20 mouse cellular contexts compared by ENCODE assay signal in the genomic region with DNA sequence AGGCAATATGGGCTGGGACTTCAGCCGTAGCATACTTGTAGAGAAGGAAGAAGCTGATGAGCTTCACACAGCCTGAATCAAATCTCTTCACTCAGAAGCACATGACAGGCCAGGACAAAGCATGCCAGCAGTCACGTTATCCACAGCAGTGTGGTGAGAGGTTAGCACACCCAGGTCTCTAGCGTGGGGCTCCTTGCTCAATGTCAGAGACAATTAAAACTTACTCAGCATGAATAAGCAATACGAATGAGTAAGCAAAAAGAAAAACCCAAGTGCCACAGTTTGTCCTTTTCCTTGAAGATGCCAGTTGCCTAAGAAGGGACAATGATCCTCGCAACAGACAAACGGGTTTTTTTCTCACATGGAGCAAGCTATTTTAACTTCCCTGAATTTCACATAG.
DNase-seq lines count a peak whose midpoint lies in the region; ATAC-seq and TF ChIP-seq lines count a peak whose summit lies in the region.
"Had no signal": no experiment of that assay in that cellular context is flagged by ENCODE, and none has a peak within 500 bp of the region (broad histone marks: within the 10 kb centered on the region; RNA-seq: fewer than 3 reads in every experiment).

No protein-coding gene starts in this region.

- H3K4me1 ChIP-seq in heart, embryonic 14.5 days (ENCODE audit: control insufficient read depth in 2 of 2, insufficient read depth in 2 of 2, low read length in 2 of 2): peaks cover 20 to 27% of the 10 kb centered on the region in 2 experiments
- H3K4me1 ChIP-seq: embryonic facial prominence, embryonic 12.5 days; forebrain, embryonic 15.5 days had no signal

- H3K36me3 ChIP-seq in heart, embryonic 14.5 days (ENCODE audit: control insufficient read depth, insufficient read depth, low read length): no peaks in the 10 kb centered on the region
- no peaks in the 10 kb centered on the region for H3K36me3 ChIP-seq in C2C12 (ENCODE audit: control insufficient read depth, insufficient read depth)
- H3K36me3 ChIP-seq: embryonic facial prominence, embryonic 12.5 days; forebrain, embryonic 15.5 days; G1E; hindbrain, embryonic 10.5 days had no signal

- no peak overlapping the region for H3K27ac ChIP-seq in heart, embryonic 14.5 days (replicated peaks in 1 of 2; ENCODE audit: control insufficient read depth in 1 of 2, insufficient read depth in 1 of 2, low read depth in 2 of 2, low read length in 2 of 2)
- H3K27ac ChIP-seq: embryonic facial prominence, embryonic 12.5 days; forebrain, embryonic 15.5 days; hindbrain, embryonic 10.5 days; hindbrain, embryonic 14.5 days had no signal

- no peak overlapping the region for H3K4me2 ChIP-seq in heart, embryonic 14.5 days (ENCODE audit: low read length)
- H3K4me2 ChIP-seq: embryonic facial prominence, embryonic 12.5 days; forebrain, embryonic 15.5 days; heart, embryonic 11.5 days; hindbrain, embryonic 14.5 days had no signal

- H3K4me3 ChIP-seq in heart, embryonic 14.5 days (ENCODE audit: control insufficient read depth in 1 of 2, insufficient read depth in 1 of 2, low read depth in 1 of 2, low read length in 2 of 2): no peak overlapping the region
- H3K4me3 ChIP-seq in C2C12 (ENCODE audit: insufficient read depth, poor library complexity, severe bottlenecking): no peak overlapping the region
- H3K4me3 ChIP-seq: embryonic facial prominence, embryonic 12.5 days; forebrain, embryonic 15.5 days; hindbrain, embryonic 10.5 days had no signal

- H3K79me3 ChIP-seq in C2C12 (ENCODE audit: low read depth): no peaks in the 10 kb centered on the region

- H3ac ChIP-seq in C2C12 (ENCODE audit: control insufficient read depth, insufficient read length, low read depth): no peak overlapping the region

- DNase-seq in heart, postnatal 14 days: no peak
- DNase-seq in retina, embryonic 14.5 days (ENCODE audit: low spot score): peak; percentile 30
- DNase-seq in liver: no peak
- DNase-seq in lung, adult 18-20 months: no peak
- DNase-seq: adrenal gland, postnatal 10 days; cerebellum, adult 11-12 months; cerebellum, adult 9-10 months; cerebellum, postnatal 25 days; heart, adult 18-20 months; heart, postnatal 10 days had no signal

- no peak for TF ChIP-seq CTCF in C2C12 (IDR thresholded peaks at IDR 0.05; ENCODE audit: control insufficient read depth, insufficient read depth, insufficient read length)

- no peaks in the 10 kb centered on the region for H3K27me3 ChIP-seq in heart, embryonic 14.5 days (ENCODE audit: control insufficient read depth, insufficient read depth, low read length)
- H3K27me3 ChIP-seq in C2C12 (ENCODE audit: control insufficient read depth, insufficient read depth, insufficient read length): no peaks in the 10 kb centered on the region
- H3K27me3 ChIP-seq: embryonic facial prominence, embryonic 12.5 days; forebrain, embryonic 15.5 days had no signal

- no peaks in the 10 kb centered on the region for H3K9me3 ChIP-seq in heart, embryonic 14.5 days (ENCODE audit: control insufficient read depth, low read length)
- H3K9me3 ChIP-seq: embryonic facial prominence, embryonic 12.5 days; forebrain, embryonic 15.5 days; hindbrain, embryonic 10.5 days had no signal

- 58% methylated on average over 6 of the region's 6 CpGs for WGBS in heart, embryonic 14.5 days

- H3K9ac ChIP-seq in heart, embryonic 14.5 days (ENCODE audit: low read length): no peak overlapping the region
- H3K9ac ChIP-seq: embryonic facial prominence, embryonic 12.5 days; forebrain, embryonic 15.5 days; hindbrain, embryonic 14.5 days had no signal

- ATAC-seq in heart, embryonic 14.5 days (ENCODE audit: insufficient number of reproducible peaks, insufficient read depth, low FRiP score, low read depth): 0 out of 2 replicates have a peak, but pooled peaks have one; percentile 35
- ATAC-seq: CD4-positive, CD25-positive, alpha-beta regulatory T cell, adult 4 months; forebrain, embryonic 15.5 days; intestine, embryonic 16.5 days had no signal

- intact Hi-C loops in heart, postnatal 14 days (cut with DNase I): no loop called here

- no peaks in the 10 kb centered on the region for H3K79me2 ChIP-seq in C2C12 (ENCODE audit: control insufficient read depth, insufficient read depth)

TF ChIP-seq in C2C12, 6 proteins besides CTCF, POLR2A, EP300 and RAD21:
- TF ChIP-seq CEBPB (IDR thresholded peaks at IDR 0.05; ENCODE audit: low read depth): peak; percentile 76
- peak; percentile 55 for TF ChIP-seq USF1 (IDR thresholded peaks at IDR 0.05; ENCODE audit: low read depth)
- no peak for TF ChIP-seq MYOD1 (IDR thresholded peaks at IDR 0.05; ENCODE audit: control insufficient read depth, insufficient read length, low read depth)
- peak; percentile 20 for TF ChIP-seq MAX (IDR thresholded peaks at IDR 0.05)
- TF ChIP-seq MYOG (IDR thresholded peaks at IDR 0.05; ENCODE audit: control insufficient read depth, extremely low read depth, insufficient read length): no peak
- no peak for TF ChIP-seq FOSL1 (IDR thresholded peaks at IDR 0.05; ENCODE audit: insufficient read depth, low read length, poor library complexity, severe bottlenecking)
